Mouse (Mus musculus): ENCODE results near the gene Osbpl10. TPM values are rescaled to one million over a fixed set of nuclear protein-coding genes. Genes with fewer than 3 reads are reported as not detected.
A peak's percentile ranks its signal among the peaks of the same experiment; 100 is the strongest.

Osbpl10 gene
- total RNA-seq, 2 experiments from 2014 or later: 2.2 to 2.7 TPM

DNA sequence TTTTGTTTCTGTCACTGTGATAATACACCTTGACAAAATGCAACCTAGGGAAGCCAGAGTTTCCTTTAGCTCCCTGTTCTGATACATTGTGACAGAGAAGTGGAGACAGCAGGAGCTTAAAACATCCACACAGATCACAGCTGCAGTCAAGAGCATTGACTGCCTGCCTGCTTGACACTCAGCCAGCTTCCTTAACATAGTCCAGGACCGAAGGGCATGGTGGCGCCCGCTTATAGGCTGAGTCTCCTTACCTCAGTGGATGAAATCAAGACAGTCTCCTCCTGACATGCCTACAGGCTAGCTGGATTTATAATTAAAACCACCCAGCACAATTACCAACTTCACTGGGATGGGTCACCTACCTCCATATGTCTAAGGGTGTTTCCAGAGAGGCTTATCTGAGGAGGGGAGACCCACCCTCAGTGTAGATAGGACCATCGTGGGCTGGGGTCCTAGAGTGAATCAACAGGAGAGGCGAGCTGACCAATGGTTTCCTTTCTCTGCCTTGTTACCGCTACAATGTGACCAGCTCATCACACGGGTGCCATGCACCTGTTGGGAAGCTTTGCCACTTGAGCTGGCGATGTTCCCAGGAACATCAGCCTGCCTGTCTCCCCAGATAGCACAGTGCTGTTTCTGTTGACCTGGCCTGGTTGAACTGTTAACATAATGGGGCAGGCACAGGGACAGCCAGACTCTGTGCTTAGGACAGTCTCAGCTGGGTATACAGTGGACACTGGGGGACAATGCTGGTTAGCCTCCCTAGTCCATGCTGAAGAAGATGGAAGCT lies 76.9 kb downstream of the Osbpl10 start:
- intact Hi-C loops (cut with DNase I): loop anchor here (10.0 kb wide), 1 partner anchor 240 kb away; no protein-coding TSS in a partner anchor
- DNase-seq: peak; percentile 21 to 23

DNA sequence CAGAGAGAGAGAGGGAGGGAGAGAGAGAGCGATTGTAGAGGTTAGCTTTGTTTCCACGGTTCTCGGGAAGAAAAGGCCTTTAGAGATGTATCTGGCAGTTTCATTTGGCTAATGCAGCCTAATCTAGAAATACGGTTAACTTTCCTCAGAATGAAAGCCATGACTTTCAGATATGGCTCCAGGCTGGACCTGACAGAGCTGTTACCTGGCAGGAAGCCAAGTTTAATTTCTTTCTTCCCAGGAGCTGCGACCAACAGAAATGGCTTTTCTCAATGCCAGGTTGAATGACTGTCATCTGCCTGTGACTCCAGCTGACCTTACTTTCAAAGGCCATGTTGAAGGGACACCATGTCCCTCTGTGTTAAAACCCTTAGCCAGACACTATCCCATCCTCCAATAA lies 80.4 kb downstream of the Osbpl10 start:
- intact Hi-C loops (cut with DNase I): loop anchor here (10.0 kb wide), 1 partner anchor 244 kb away; no protein-coding TSS in a partner anchor
- DNase-seq: no peak

DNA sequence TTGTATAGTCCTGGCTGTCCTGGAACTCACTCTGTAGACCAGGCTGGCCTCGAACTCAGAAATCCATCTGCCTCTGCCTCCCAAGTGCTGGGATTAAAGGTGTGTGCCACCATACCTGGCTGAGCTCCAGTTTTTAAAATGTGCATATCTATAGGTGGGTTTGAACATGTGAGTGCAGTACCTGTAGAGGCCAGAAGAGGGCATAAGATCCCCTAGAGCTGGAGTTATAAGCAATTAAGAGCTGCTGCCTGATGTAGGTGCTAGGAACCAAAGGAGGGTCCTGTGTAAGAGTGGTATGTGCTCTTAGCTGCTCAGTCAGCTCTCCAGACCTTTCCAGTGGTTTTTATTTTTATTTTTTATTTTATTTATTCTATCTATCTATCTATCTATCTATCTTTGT lies 86.5 kb downstream of the Osbpl10 start:
- intact Hi-C loops (cut with DNase I): no loop called here
- no peak for DNase-seq

DNA sequence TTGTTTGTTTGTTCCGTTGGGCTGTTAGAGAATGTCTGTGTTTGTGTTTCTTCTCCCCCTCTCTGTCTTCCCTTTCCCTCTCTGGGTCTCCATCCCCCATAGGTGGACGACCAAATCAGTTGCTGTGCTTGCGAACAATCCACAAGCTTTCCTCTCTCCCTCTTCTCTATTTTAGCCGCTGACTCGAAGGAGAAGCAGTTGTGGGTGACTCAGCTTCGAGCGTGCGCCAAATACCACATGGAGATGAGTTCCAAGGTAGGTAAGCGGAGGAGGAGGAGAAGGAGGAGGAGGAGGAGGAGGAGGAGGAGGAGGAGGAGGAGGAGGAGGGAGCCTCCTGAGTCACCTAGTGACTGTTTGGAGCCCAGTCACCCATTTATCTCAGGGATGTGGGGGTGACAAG lies 88.7 kb downstream of the Osbpl10 start:
- no peak for DNase-seq
- intact Hi-C loops (cut with DNase I): no loop called here

DNA sequence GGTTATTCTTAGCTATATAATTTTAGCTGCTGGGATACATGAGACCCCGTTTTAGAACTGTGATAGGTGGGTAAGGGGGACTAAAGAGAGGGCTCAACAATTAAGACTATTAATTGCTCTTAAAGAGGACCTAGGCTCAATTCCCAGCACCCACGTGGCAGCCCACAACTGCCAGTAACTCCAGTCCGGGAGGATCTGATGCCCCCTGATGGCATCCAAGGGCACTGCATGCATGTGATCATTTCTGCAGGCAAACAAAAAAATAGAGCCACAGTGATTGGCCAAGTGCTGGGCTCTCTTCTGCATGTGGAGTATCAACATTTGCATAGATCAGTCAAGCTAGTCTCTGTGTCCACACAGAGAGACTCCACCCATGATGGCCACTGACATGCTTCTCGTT lies 96.8 kb downstream of the Osbpl10 start:
- DNase-seq: no peak
- intact Hi-C loops (cut with DNase I): no loop called here

GRCm38 (mm10) chr9:115088295-115088993 lies 110.1 kb downstream of the Osbpl10 start:
- intact Hi-C loops (cut with DNase I): loop anchor here (5.0 kb wide), 1 partner anchor 174 kb away; no protein-coding TSS in a partner anchor
- peak; percentile 60 to 62 for DNase-seq

DNA sequence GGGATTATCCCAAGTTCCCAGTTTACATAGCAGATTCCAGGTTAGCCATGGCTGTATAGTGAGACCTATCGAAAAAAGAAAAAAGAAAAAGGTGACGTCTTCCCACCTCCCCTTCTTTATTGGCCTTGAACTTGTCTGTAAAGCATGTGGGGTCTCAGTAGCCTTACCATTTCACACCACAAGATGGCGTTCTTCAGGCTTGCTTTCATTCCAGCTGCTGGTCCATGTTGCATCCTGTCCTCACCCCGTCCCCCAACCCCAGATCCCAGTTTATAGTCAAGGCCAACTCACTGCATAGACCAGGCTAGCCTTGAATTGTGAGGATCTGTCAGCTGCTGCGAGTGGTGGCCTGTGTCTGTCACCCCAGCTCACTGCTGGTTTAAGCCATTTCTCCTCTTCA lies 111.3 kb downstream of the Osbpl10 start:
- intact Hi-C loops (cut with DNase I): loop anchor here (5.0 to 10.0 kb wide), 2 partner anchors 173 to 615 kb away; no protein-coding TSS in a partner anchor
- DNase-seq: no peak

- DNase-seq: no peak
- intact Hi-C loops (cut with DNase I): loop anchor here (10.0 kb wide), 1 partner anchor 608 kb away; no protein-coding TSS in a partner anchor
Observed at GRCm38 (mm10) chr9:115096481-115096880, 118.1 kb downstream of the Osbpl10 start.

- intact Hi-C loops (cut with DNase I): loop anchor here (10.0 kb wide), 1 partner anchor 607 kb away; no protein-coding TSS in a partner anchor
- no peak for DNase-seq
Observed at GRCm38 (mm10) chr9:115097340-115097739, 119.0 kb downstream of the Osbpl10 start.

GRCm38 (mm10) chr9:115100181-115100915 lies 122.0 kb downstream of the Osbpl10 start:
- DNase-seq: no peak
- intact Hi-C loops (cut with DNase I): no loop called here

DNA sequence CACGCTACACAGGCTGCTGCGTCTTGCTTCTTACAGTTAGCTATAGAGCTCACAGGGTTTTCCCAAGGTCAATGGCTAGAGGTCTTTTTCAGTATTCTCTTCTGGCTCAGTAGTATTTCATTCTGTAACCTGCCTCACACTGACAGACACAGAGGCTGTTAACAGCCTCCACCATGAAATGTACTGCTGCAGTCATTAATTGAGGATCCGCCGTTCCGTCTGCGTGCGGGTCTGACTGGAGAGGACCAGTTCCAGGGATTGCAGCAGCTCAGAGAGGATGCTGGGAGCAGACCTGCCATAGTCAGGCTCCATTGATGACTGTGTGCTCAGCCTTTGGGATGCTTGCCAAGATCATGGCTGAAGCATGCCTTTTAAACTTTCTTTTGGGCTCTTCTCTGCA lies 129.1 kb downstream of the Osbpl10 start:
- DNase-seq: no peak
- intact Hi-C loops (cut with DNase I): no loop called here

DNA sequence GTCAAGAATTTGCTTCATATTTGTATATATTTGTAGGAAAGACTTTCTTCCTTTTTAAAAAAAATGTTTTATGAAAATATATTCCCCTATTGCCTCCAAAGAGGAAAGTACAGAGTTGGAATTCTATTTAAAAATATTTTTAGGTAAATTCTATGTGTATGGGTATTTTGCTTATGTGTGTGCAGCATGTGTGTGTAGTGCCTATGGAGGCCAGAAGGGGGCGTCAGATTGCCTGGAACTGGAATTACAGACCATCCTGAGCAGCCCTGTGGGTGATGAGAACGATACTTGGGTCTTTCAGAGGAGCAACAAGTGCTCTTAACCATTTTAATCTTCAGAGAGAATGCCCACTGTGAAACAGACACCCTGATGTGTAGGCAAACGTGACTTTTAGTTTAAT lies 132.3 kb downstream of the Osbpl10 start:
- DNase-seq: no peak
- intact Hi-C loops (cut with DNase I): no loop called here

DNA sequence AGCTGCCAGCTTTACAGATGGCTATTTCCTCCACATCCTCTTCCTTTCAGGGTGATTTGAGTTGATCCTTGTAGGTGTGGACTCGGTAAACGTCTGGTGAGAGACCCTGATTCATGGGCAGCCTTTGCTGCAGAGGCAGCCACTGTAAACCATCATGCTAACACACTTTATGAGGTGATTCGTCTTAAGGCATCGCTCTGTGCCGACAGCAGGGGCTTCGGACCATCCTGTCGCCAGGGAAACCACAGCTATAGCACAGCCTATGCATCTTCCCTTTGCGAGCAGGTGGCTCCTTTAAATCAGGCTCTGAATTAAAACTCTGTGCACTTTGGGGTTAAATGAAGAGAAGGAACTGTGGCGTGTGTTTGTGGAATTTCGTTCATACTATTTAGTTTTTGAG lies 138.9 kb downstream of the Osbpl10 start:
- DNase-seq: no peak
- intact Hi-C loops (cut with DNase I): no loop called here

- no peak for DNase-seq
- intact Hi-C loops (cut with DNase I): no loop called here
Observed at GRCm38 (mm10) chr9:115120276-115120675, 141.9 kb downstream of the Osbpl10 start.

DNA sequence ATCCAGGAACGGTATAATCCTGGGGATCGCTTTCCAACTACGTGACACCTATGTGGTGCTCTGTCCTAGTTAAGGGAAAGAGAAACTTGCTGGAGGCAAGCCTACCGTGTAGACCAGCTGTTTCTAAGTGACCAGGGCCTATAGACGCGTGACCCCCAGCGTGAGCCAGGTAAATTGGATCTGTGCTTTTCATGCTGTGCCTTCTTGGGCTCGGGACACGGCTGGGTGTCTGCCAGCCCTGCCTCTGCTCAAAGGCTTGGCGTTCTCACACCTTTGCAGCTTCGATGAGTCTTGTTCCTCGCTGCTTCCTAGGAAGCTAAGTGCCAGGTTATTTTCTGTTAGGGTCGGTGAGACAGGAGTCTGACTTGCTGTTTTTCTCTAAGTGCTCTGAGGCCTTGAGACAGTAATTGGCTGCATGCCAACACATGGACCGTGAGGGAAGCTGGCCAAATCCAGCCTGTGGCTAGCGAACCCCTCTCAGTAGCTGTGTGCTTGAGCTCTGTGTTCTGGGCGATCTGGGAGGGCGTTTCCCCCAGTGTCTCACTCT lies 142.4 kb downstream of the Osbpl10 start:
- intact Hi-C loops (cut with DNase I): no loop called here
- DNase-seq: peak; percentile 13 to 19

- intact Hi-C loops (cut with DNase I): no loop called here
- no peak for DNase-seq
Observed at GRCm38 (mm10) chr9:115127342-115127741, 149.0 kb downstream of the Osbpl10 start.

GRCm38 (mm10) chr9:115133926-115134325 lies 155.6 kb downstream of the Osbpl10 start:
- intact Hi-C loops (cut with DNase I): no loop called here
- DNase-seq: no peak

DNA sequence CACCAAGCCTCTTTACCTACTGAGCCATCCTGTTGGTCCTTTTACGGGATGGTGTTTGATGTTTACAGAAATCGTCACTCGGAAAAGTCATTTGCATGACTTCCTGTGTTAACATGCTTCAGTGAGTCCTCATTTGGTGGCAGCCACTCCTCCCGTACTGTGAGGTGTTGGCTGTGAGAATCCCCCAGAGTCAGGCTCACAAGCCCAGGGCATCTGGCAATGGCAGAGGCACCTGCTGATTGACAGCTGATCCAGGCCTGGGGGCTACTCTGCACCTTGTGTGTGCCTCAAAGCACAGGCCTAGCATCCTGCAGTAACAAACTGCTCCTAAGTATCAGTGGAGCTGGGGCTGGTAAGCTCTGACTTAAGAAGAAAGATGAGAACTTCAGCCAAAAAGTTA lies 156.4 kb downstream of the Osbpl10 start:
- no peak for DNase-seq
- intact Hi-C loops (cut with DNase I): no loop called here

- intact Hi-C loops (cut with DNase I): no loop called here
- DNase-seq: no peak
Observed at GRCm38 (mm10) chr9:115135352-115135751, 157.0 kb downstream of the Osbpl10 start.

- intact Hi-C loops (cut with DNase I): no loop called here
Observed at GRCm38 (mm10) chr9:115137858-115138257, 159.5 kb downstream of the Osbpl10 start.

More at GRCm38 (mm10) chr9:115137858-115138257, 159.5 kb downstream of the Osbpl10 start:
- no peak for DNase-seq
